Mouse (Mus musculus) small intestine, adult 2 months (tissue): ENCODE data around the gene Kremen1. TPM values are rescaled to one million over a fixed set of nuclear protein-coding genes. Genes with fewer than 3 reads are reported as not detected.

Experiments
- H3K27ac ChIP-seq: fragments of 200-500 bp; 2 replicates; pipeline ENCODE4 v1.5.1; 2012; ENCODE audit warnings: low read depth, low read length, control low read depth, inconsistent platforms; ENCODE audit not compliant: insufficient read depth
- H3K27me3 ChIP-seq: fragments of 200-500 bp; 2 replicates; pipeline ENCODE4 v1.6.1; 2012; ENCODE audit warnings: mild to moderate bottlenecking, moderate library complexity, low read length, inconsistent platforms; ENCODE audit not compliant: control insufficient read depth, insufficient read depth
- H3K36me3 ChIP-seq: fragments of 200-500 bp; 2 replicates; pipeline ENCODE4 v1.6.1; 2012; ENCODE audit warnings: mild to moderate bottlenecking, low read length, control low read depth, inconsistent platforms; ENCODE audit not compliant: control insufficient read depth, insufficient read depth
- H3K4me1 ChIP-seq: fragments of 200-500 bp; 2 replicates; pipeline ENCODE4 v1.6.1; 2012; ENCODE audit warnings: low read length, inconsistent platforms, mixed read lengths; ENCODE audit not compliant: control insufficient read depth, insufficient read depth, insufficient read length
- H3K4me3 ChIP-seq: fragments of 200-500 bp; 2 replicates; pipeline ENCODE4 v1.5.1; 2012; ENCODE audit warnings: low read depth, mild to moderate bottlenecking, control low read depth, inconsistent platforms, low read length, moderate library complexity
- CTCF ChIP-seq: fragments of 200-500 bp; IDR thresholded peaks from 2 replicates; pipeline ENCODE4 v1.5.1; 2012; ENCODE audit warnings: low read depth, mild to moderate bottlenecking, control low read depth, inconsistent platforms, low read length, moderate library complexity, mixed read lengths; ENCODE audit not compliant: insufficient replicate concordance, insufficient read length; ENCODE audit errors: extremely low read depth
- POLR2A ChIP-seq: fragments of 200-500 bp; IDR thresholded peaks from 2 replicates; pipeline ENCODE4 v1.6.1; 2012; ENCODE audit warnings: low read depth, mild to moderate bottlenecking, control low read depth, inconsistent platforms, low read length, moderate library complexity
- WGBS: fragments of 180-500 bp; shearing (Covaris S2); methylation state at CpG from one replicate; pipeline ENCODE4 v1.1.7; 2018; 5-methylcytosine and 5-hydroxymethylcytosine counted together
- polyA plus RNA-seq: library from polyadenylated mRNA; depleted of rRNA; stranded (reverse); fragments of >200 nt; gene quantifications from 2 replicates; pipeline ENCODE4 v1.2.3, GENCODE M21; 2012

Kremen1 gene
- polyA plus RNA-seq, 1 experiment, result 7.8 TPM

- WGBS, result 77% methylated on average over 5 of the region's 5 CpGs
- Histone ChIP-seq H3K27ac (no peak overlapping the region), H3K27me3 (no peaks in the 10 kb centered on the region), H3K36me3 (peaks cover 2% of the 10 kb centered on the region; the same call in 1 of the 2 replicates), H3K4me1 (no peaks in the 10 kb centered on the region; the same call in 1 of the 2 replicates), H3K4me3 (no peak overlapping the region)
- TF ChIP-seq CTCF (no peak), POLR2A (no peak)
Measured at GRCm38 (mm10) chr11:5277307-5277971, 16.1 kb upstream of the Kremen1 start.

DNA sequence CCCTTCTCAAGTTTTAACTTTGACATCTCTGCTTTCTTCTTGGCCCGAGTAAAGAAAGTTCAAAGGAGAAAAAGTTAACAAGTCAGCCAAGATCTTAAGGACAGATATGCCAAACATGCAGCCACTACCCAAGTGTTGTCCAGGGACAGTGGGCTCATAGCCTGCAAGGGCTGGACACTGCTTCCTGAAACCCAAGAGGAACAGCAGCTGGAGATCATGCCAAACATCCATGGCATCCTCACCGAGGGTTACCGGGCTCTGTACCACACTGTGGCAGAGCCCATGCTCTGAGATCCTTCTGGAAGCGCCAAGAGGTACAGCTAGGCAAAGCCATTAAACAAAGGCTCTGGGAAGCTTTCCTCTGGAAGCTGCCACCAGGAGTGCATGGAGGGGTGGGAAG, 13.9 kb upstream of the Kremen1 start:
- Histone ChIP-seq H3K4me3 (no peak overlapping the region), H3K27ac (no peak overlapping the region), H3K4me1 (no peaks in the 10 kb centered on the region; the same call in 1 of the 2 replicates), H3K36me3 (no peaks in the 10 kb centered on the region), H3K27me3 (no peaks in the 10 kb centered on the region)
- WGBS, result 77% methylated on average over 4 of the region's 4 CpGs
- TF ChIP-seq CTCF, result no peak
- TF ChIP-seq POLR2A, result no peak

GRCm38 (mm10) chr11:5272536-5273234, 11.3 kb upstream of the Kremen1 start:
- TF ChIP-seq CTCF (no peak), POLR2A (no peak)

DNA sequence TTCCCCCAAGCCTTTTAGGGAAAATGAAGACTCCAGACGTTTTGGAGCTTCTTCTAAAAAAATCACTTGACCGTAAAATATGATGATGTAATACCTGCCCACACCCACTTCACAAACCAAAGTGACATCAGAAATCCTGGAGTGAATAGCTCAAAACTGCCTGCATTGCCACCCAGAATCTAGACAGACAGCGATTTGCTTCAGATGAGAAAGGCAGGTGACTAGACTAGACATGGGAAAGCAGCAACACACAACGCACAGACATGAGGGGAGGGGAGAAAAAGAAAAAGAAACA, 10.7 kb upstream of the Kremen1 start:
- H3K4me3 ChIP-seq, result no peak overlapping the region
- TF ChIP-seq CTCF, result no peak
- no peak for TF ChIP-seq POLR2A
- no peak overlapping the region for H3K27ac ChIP-seq
- H3K36me3 ChIP-seq, result no peaks in the 10 kb centered on the region
- 63% methylated on average over 4 of the region's 4 CpGs for WGBS
- H3K4me1 ChIP-seq, result no peaks in the 10 kb centered on the region
- no peaks in the 10 kb centered on the region for H3K27me3 ChIP-seq

More at GRCm38 (mm10) chr11:5272536-5273234, 11.3 kb upstream of the Kremen1 start:
- H3K27me3 ChIP-seq, result no peaks in the 10 kb centered on the region
- WGBS, result 61% methylated on average over 9 of the region's 9 CpGs
- H3K4me3 ChIP-seq, result no peak overlapping the region
- no peaks in the 10 kb centered on the region for H3K36me3 ChIP-seq
- H3K27ac ChIP-seq, result no peak overlapping the region
- H3K4me1 ChIP-seq, result no peaks in the 10 kb centered on the region

- TF ChIP-seq POLR2A (no peak), CTCF (no peak)
- H3K4me1 ChIP-seq, result no peaks in the 10 kb centered on the region
- 65% methylated on average over 9 of the region's 9 CpGs for WGBS
- no peaks in the 10 kb centered on the region for H3K36me3 ChIP-seq
- H3K27ac ChIP-seq, result no peak overlapping the region
- no peak overlapping the region for H3K4me3 ChIP-seq
- H3K27me3 ChIP-seq, result no peaks in the 10 kb centered on the region
Measured at GRCm38 (mm10) chr11:5271274-5272065, 10.1 kb upstream of the Kremen1 start.

- Histone ChIP-seq H3K36me3 (no peaks in the 10 kb centered on the region), H3K4me1 (no peaks in the 10 kb centered on the region), H3K4me3 (no peak overlapping the region), H3K27me3 (no peaks in the 10 kb centered on the region), H3K27ac (no peak overlapping the region)
- TF ChIP-seq CTCF (no peak), POLR2A (no peak)
- 87% methylated on average over 8 of the region's 8 CpGs for WGBS
Measured at GRCm38 (mm10) chr11:5269846-5270461, 8.6 kb upstream of the Kremen1 start.
